Mouse (Mus musculus) G1E (cell line): ENCODE data around the gene Ralgps1.

ENCODE experiments used
- CTCF ChIP-seq: IDR thresholded peaks from 2 replicates; pipeline ENCODE4 v1.5.1; 2012; ENCODE audit warnings: low read depth, low read length, inconsistent platforms, mixed read lengths
- GATA1 ChIP-seq: IDR thresholded peaks from 2 replicates; pipeline ENCODE4 v1.6.1; 2012; ENCODE audit warnings: borderline replicate concordance, low read length, inconsistent platforms, mixed read lengths
- GATA2 ChIP-seq: IDR thresholded peaks from 2 replicates; pipeline ENCODE4 v1.6.1; 2012; ENCODE audit warnings: low read depth, low read length, inconsistent platforms, borderline replicate concordance
- POLR2AphosphoS5 ChIP-seq: IDR thresholded peaks from 2 replicates; pipeline ENCODE4 v1.6.1; 2012; ENCODE audit warnings: low read depth, low read length, inconsistent platforms; ENCODE audit not compliant: insufficient replicate concordance

GRCm38 (mm10) chr2:33136366-33136765 is 234.9 kb downstream of the Ralgps1 start:
- TF ChIP-seq CTCF, result no peak
- TF ChIP-seq GATA1, result no peak
- no peak for TF ChIP-seq POLR2AphosphoS5
- TF ChIP-seq GATA2, result no peak
